Mouse (Mus musculus): Measurements from ENCODE around the gene Map1a. TPM values are rescaled to one million over a fixed set of nuclear protein-coding genes. Genes with fewer than 3 reads are reported as not detected.
A peak's percentile ranks its signal among the peaks of the same experiment; 100 is the strongest.

The Map1a gene
- polyA plus RNA-seq, 1 experiment from 2014 or later, result 0.24 TPM

- H3K4me3 ChIP-seq (ENCODE audit: inconsistent target), result no peak overlapping the region
- no peaks in the 10 kb centered on the region for H3K79me2 ChIP-seq (ENCODE audit: inconsistent target)
- H3K27ac ChIP-seq, result no peak overlapping the region
- no peaks in the 10 kb centered on the region for H3K36me3 ChIP-seq (ENCODE audit: inconsistent target)
- WGBS (ENCODE audit: missing documents), result 13% methylated on average over 10 of the region's 15 CpGs
These were observed 6.5 kb downstream of the Map1a start for GRCm38 (mm10) chr2:121295608-121296571.

- 47% methylated on average over 6 of the region's 6 CpGs for WGBS (ENCODE audit: missing documents)
- Histone ChIP-seq H3K4me3 (ENCODE audit: inconsistent target) (no peak overlapping the region), H3K27ac (no peak overlapping the region), H3K36me3 (ENCODE audit: inconsistent target) (no peaks in the 10 kb centered on the region), H3K79me2 (ENCODE audit: inconsistent target) (no peaks in the 10 kb centered on the region)
These were observed 7.4 kb downstream of the Map1a start for GRCm38 (mm10) chr2:121296754-121297231.

- H3K4me3 ChIP-seq (ENCODE audit: inconsistent target), result no peak overlapping the region
- no peak overlapping the region for H3K27ac ChIP-seq
- no peaks in the 10 kb centered on the region for H3K79me2 ChIP-seq (ENCODE audit: inconsistent target)
- no peaks in the 10 kb centered on the region for H3K36me3 ChIP-seq (ENCODE audit: inconsistent target)
- WGBS (ENCODE audit: missing documents), result 23% methylated on average over 9 of the region's 9 CpGs
These were observed 8.3 kb downstream of the Map1a start for GRCm38 (mm10) chr2:121297701-121298100.

GRCm38 (mm10) chr2:121298131-121298530 is 8.7 kb downstream of the Map1a start:
- H3K79me2 ChIP-seq (ENCODE audit: inconsistent target), result no peaks in the 10 kb centered on the region
- WGBS (ENCODE audit: missing documents), result 5% methylated on average over 7 of the region's 8 CpGs

GRCm38 (mm10) chr2:121299471-121299870 is 10.1 kb downstream of the Map1a start:
- H3K27ac ChIP-seq, result no peak overlapping the region
- H3K4me3 ChIP-seq (ENCODE audit: inconsistent target), result no peak overlapping the region
- WGBS (ENCODE audit: missing documents), result 87% methylated on average over 15 of the region's 17 CpGs
- no peaks in the 10 kb centered on the region for H3K36me3 ChIP-seq (ENCODE audit: inconsistent target)
- no peaks in the 10 kb centered on the region for H3K79me2 ChIP-seq (ENCODE audit: inconsistent target)

More at GRCm38 (mm10) chr2:121298131-121298530, 8.7 kb downstream of the Map1a start:
- Histone ChIP-seq H3K4me3 (ENCODE audit: inconsistent target) (no peak overlapping the region), H3K36me3 (ENCODE audit: inconsistent target) (no peaks in the 10 kb centered on the region), H3K27ac (no peak overlapping the region)

GRCm38 (mm10) chr2:121300036-121300435 is 10.6 kb downstream of the Map1a start:
- no peaks in the 10 kb centered on the region for H3K36me3 ChIP-seq (ENCODE audit: inconsistent target)
- 88% methylated on average over 10 of the region's 10 CpGs for WGBS (ENCODE audit: missing documents)
- no peak overlapping the region for H3K4me3 ChIP-seq (ENCODE audit: inconsistent target)
- H3K27ac ChIP-seq, result no peak overlapping the region
- no peaks in the 10 kb centered on the region for H3K79me2 ChIP-seq (ENCODE audit: inconsistent target)

GRCm38 (mm10) chr2:121308997-121309416 is 19.6 kb downstream of the Map1a start:
- H3K27ac ChIP-seq, result no peak overlapping the region
- no peaks in the 10 kb centered on the region for H3K36me3 ChIP-seq (ENCODE audit: inconsistent target)
- no peak overlapping the region for H3K4me3 ChIP-seq (ENCODE audit: inconsistent target)
- no peaks in the 10 kb centered on the region for H3K79me2 ChIP-seq (ENCODE audit: inconsistent target)
- 13% methylated on average over 5 of the region's 5 CpGs for WGBS (ENCODE audit: missing documents)

- Histone ChIP-seq H3K36me3 (ENCODE audit: inconsistent target) (0 out of 2 replicates have a peak, but pooled peaks cover 2% of the 10 kb centered on the region), H3K27ac (no peak overlapping the region), H3K79me2 (ENCODE audit: inconsistent target) (no peaks in the 10 kb centered on the region), H3K4me3 (ENCODE audit: inconsistent target) (no peak overlapping the region)
- 84% methylated on average over 8 of the region's 8 CpGs for WGBS (ENCODE audit: missing documents)
These were observed 26.9 kb downstream of the Map1a start for GRCm38 (mm10) chr2:121316278-121316677.

GRCm38 (mm10) chr2:121323041-121323440 is 33.6 kb downstream of the Map1a start:
- no peaks in the 10 kb centered on the region for H3K79me2 ChIP-seq (ENCODE audit: inconsistent target)
- no peak overlapping the region for H3K4me3 ChIP-seq (ENCODE audit: inconsistent target)
- no peak overlapping the region for H3K27ac ChIP-seq
- 0 out of 2 replicates have a peak, but pooled peaks cover 5% of the 10 kb centered on the region for H3K36me3 ChIP-seq (ENCODE audit: inconsistent target)
- WGBS (ENCODE audit: missing documents), result 93% methylated on average over 10 of the region's 10 CpGs

GRCm38 (mm10) chr2:121323693-121324470 is 34.5 kb downstream of the Map1a start:
- no peaks in the 10 kb centered on the region for H3K79me2 ChIP-seq (ENCODE audit: inconsistent target)
- 74% methylated on average over 10 of the region's 10 CpGs for WGBS (ENCODE audit: missing documents)
- 0 out of 2 replicates have a peak, but pooled peaks cover 5% of the 10 kb centered on the region for H3K36me3 ChIP-seq (ENCODE audit: inconsistent target)

GRCm38 (mm10) chr2:121329492-121329891 is 40.1 kb downstream of the Map1a start:
- WGBS (ENCODE audit: missing documents), result 75% methylated on average over 2 of the region's 2 CpGs

More at GRCm38 (mm10) chr2:121323693-121324470, 34.5 kb downstream of the Map1a start:
- Histone ChIP-seq H3K4me3 (ENCODE audit: inconsistent target) (no peak overlapping the region), H3K27ac (no peak overlapping the region)

GRCm38 (mm10) chr2:121339057-121339456 is 49.7 kb downstream of the Map1a start:
- H3K4me3 ChIP-seq (ENCODE audit: inconsistent target), result no peak overlapping the region
- H3K36me3 ChIP-seq (ENCODE audit: inconsistent target), result no peaks in the 10 kb centered on the region; the same call in 1 of the 2 replicates
- H3K79me2 ChIP-seq (ENCODE audit: inconsistent target), result no peaks in the 10 kb centered on the region
- H3K27ac ChIP-seq, result no peak overlapping the region

More at GRCm38 (mm10) chr2:121329492-121329891, 40.1 kb downstream of the Map1a start:
- H3K27ac ChIP-seq, result no peak overlapping the region
- H3K36me3 ChIP-seq (ENCODE audit: inconsistent target), result 0 out of 2 replicates have a peak, but pooled peaks cover 4% of the 10 kb centered on the region
- no peak overlapping the region for H3K4me3 ChIP-seq (ENCODE audit: inconsistent target)
- no peaks in the 10 kb centered on the region for H3K79me2 ChIP-seq (ENCODE audit: inconsistent target)

- Histone ChIP-seq H3K36me3 (ENCODE audit: inconsistent target) (peaks cover 17% of the 10 kb centered on the region; the same call in 1 of the 2 replicates), H3K27ac (no peak overlapping the region), H3K4me3 (ENCODE audit: inconsistent target) (no peak overlapping the region), H3K79me2 (ENCODE audit: inconsistent target) (no peaks in the 10 kb centered on the region)
- WGBS (ENCODE audit: missing documents), result 76% methylated on average over 8 of the region's 8 CpGs
These were observed 63.8 kb downstream of the Map1a start for GRCm38 (mm10) chr2:121353156-121353555.

- 0 out of 2 replicates have a peak, but pooled peaks cover 6% of the 10 kb centered on the region for H3K36me3 ChIP-seq (ENCODE audit: inconsistent target)
- 7% methylated on average over 6 of the region's 6 CpGs for WGBS (ENCODE audit: missing documents)
- no peaks in the 10 kb centered on the region for H3K79me2 ChIP-seq (ENCODE audit: inconsistent target)
- peak overlapping the region; percentile 94 for H3K4me3 ChIP-seq (ENCODE audit: inconsistent target)
- H3K27ac ChIP-seq, result no peak overlapping the region
These were observed 65.0 kb downstream of the Map1a start for GRCm38 (mm10) chr2:121354378-121354777.
